Mouse (Mus musculus) ES-Bruce4 (cell line): ENCODE measurements at regions not wholly inside any gene's neighbourhood (a gene's known extent, or its start where the extent isn't known, plus 50 kb on each side); places are given as distances from the start of the nearest gene placed in this dataset.

Experiments used
- H3K27ac ChIP-seq: 2 replicates; pipeline ENCODE4 v1.5.1; 2012; ENCODE audit warnings: low read length, inconsistent platforms; ENCODE audit not compliant: insufficient read depth
- H3K27me3 ChIP-seq: 2 replicates; pipeline ENCODE4 v1.6.1; 2012; ENCODE audit warnings: mild to moderate bottlenecking, low read length, inconsistent platforms; ENCODE audit not compliant: control insufficient read depth, poor library complexity, insufficient read depth, severe bottlenecking
- H3K36me3 ChIP-seq: 2 replicates; pipeline ENCODE4 v1.6.1; 2012; ENCODE audit warnings: inconsistent platforms, mild to moderate bottlenecking, low read length, moderate library complexity; ENCODE audit not compliant: control insufficient read depth, poor library complexity, insufficient read depth, severe bottlenecking
- H3K4me1 ChIP-seq: one replicate; pipeline ENCODE4 v1.8.1; 2011; ENCODE audit warnings: low read length; ENCODE audit not compliant: control insufficient read depth, insufficient read depth
- H3K4me3 ChIP-seq: 2 replicates; pipeline ENCODE4 v1.5.1; 2011; ENCODE audit warnings: low read depth, mild to moderate bottlenecking, low read length
- H3K9ac ChIP-seq: 2 replicates; pipeline ENCODE4 v1.6.1; 2012; ENCODE audit warnings: low read depth, mild to moderate bottlenecking, inconsistent platforms; ENCODE audit not compliant: poor library complexity, severe bottlenecking
- H3K9me3 ChIP-seq: replicated peaks from 2 replicates; pipeline ENCODE4 v1.6.1; 2012; ENCODE audit warnings: mild to moderate bottlenecking, low read length, inconsistent platforms; ENCODE audit not compliant: control insufficient read depth, poor library complexity, insufficient read depth, severe bottlenecking
- CTCF ChIP-seq: IDR thresholded peaks from one replicate; pipeline ENCODE4 v1.8.1; 2011; ENCODE audit warnings: low read depth, low read length
- EP300 ChIP-seq: IDR thresholded peaks from 2 replicates; pipeline ENCODE4 v1.6.1; 2011; ENCODE audit warnings: low read depth, low read length; ENCODE audit not compliant: insufficient read depth
- POLR2A ChIP-seq: IDR thresholded peaks from one replicate; pipeline ENCODE4 v1.8.1; 2011; ENCODE audit warnings: low read length; ENCODE audit not compliant: insufficient read depth

GRCm38 (mm10) chr7:113672779-113673595, 92.8 kb upstream of the Spon1 start:
- no peaks in the 10 kb centered on the region for H3K4me1 ChIP-seq
- H3K27ac ChIP-seq = no peak overlapping the region
- H3K27me3 ChIP-seq = no peaks in the 10 kb centered on the region
- no peak overlapping the region for H3K9ac ChIP-seq
- H3K36me3 ChIP-seq = no peaks in the 10 kb centered on the region
- H3K4me3 ChIP-seq = no peak overlapping the region
- no peak for TF ChIP-seq CTCF
- no peak for TF ChIP-seq EP300
- no peak for TF ChIP-seq POLR2A
- H3K9me3 ChIP-seq = 0 out of 2 replicates have a peak, but pooled peaks cover 2% of the 10 kb centered on the region

DNA sequence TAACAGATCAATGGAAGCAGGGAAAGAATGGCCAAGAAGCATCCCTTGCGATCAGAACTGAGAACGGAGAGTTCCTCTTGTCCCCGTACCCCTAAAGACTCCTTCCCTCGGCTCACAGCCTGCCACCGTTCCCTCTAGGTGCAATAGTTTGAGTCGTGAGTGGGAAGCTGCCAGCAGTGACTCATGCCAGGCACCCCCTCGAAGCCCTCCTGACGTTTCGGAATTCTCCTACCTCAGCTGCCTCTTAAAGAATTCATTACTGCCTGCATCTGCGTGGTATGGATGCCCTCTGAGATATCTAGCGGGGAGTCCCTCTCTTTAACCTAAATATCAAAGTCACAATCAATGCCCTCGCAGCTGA, 92.2 kb upstream of the Spon1 start:
- Histone ChIP-seq H3K4me3 (no peak overlapping the region), H3K9me3 (0 out of 2 replicates have a peak, but pooled peaks cover 2% of the 10 kb centered on the region), H3K27me3 (no peaks in the 10 kb centered on the region), H3K4me1 (no peaks in the 10 kb centered on the region), H3K9ac (no peak overlapping the region), H3K27ac (no peak overlapping the region), H3K36me3 (no peaks in the 10 kb centered on the region)
- TF ChIP-seq EP300 (no peak), POLR2A (no peak), CTCF (no peak)

- no peak for TF ChIP-seq POLR2A
- TF ChIP-seq EP300 = no peak
- no peak for TF ChIP-seq CTCF
- H3K4me3 ChIP-seq = no peak overlapping the region
- no peaks in the 10 kb centered on the region for H3K9me3 ChIP-seq
- H3K4me1 ChIP-seq = no peaks in the 10 kb centered on the region
- no peaks in the 10 kb centered on the region for H3K36me3 ChIP-seq
- H3K9ac ChIP-seq = no peak overlapping the region
- no peaks in the 10 kb centered on the region for H3K27me3 ChIP-seq
- H3K27ac ChIP-seq = no peak overlapping the region
Observed at GRCm38 (mm10) chr7:113682271-113682670, 83.5 kb upstream of the Spon1 start.

DNA sequence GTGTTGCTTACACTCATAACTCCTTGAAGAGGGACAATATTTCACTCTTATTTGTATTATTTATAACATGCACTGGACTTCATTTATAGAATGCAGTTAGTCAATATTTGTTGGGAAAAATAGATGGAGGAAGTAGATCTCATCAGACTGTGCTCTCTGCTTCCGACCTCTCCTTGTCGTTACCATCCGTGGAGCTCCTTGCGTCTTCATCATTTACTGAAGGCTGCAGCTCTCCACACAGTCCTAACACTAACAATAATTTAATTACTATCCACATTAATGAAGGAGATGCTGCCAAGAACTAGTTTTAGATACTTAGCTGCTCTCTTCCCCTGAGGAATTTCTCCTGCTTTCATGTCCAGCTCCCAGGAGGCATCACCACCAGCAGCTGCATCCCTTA, 80.4 kb upstream of the Spon1 start:
- Histone ChIP-seq H3K4me1 (no peaks in the 10 kb centered on the region), H3K27me3 (no peaks in the 10 kb centered on the region), H3K9me3 (no peaks in the 10 kb centered on the region), H3K4me3 (no peak overlapping the region), H3K9ac (no peak overlapping the region), H3K27ac (no peak overlapping the region), H3K36me3 (no peaks in the 10 kb centered on the region)
- TF ChIP-seq CTCF = no peak
- no peak for TF ChIP-seq EP300
- TF ChIP-seq POLR2A = no peak

GRCm38 (mm10) chr7:113686527-113686926, 79.3 kb upstream of the Spon1 start:
- Histone ChIP-seq H3K27ac (no peak overlapping the region), H3K9ac (no peak overlapping the region), H3K36me3 (no peaks in the 10 kb centered on the region), H3K4me1 (no peaks in the 10 kb centered on the region), H3K27me3 (no peaks in the 10 kb centered on the region), H3K4me3 (no peak overlapping the region), H3K9me3 (no peaks in the 10 kb centered on the region)
- TF ChIP-seq EP300 (no peak), POLR2A (no peak), CTCF (no peak)

DNA sequence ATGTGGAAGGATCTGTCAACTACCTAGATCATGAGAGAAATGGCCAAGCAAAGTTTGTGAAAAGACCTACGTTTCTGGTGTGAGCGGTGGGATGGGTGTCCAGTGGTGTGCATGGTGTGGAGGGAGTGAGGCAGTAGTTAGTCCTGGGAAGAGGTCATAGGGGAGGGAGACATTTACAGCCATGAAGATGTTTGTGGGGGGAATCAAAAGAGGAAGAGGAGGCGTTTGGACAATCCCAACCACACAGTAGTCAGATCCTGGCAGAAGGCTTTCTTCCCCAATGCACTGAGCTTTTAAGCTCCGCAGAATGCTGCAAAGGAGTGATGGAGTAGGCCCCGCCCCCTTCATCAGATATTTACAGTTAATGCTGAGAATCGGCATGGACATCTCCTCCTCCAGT, 78.2 kb upstream of the Spon1 start:
- no peak overlapping the region for H3K4me3 ChIP-seq
- no peak overlapping the region for H3K9ac ChIP-seq
- H3K27ac ChIP-seq = no peak overlapping the region
- TF ChIP-seq CTCF = no peak
- TF ChIP-seq EP300 = no peak
- TF ChIP-seq POLR2A = no peak
- no peaks in the 10 kb centered on the region for H3K36me3 ChIP-seq
- no peaks in the 10 kb centered on the region for H3K9me3 ChIP-seq
- no peaks in the 10 kb centered on the region for H3K27me3 ChIP-seq
- no peaks in the 10 kb centered on the region for H3K4me1 ChIP-seq
